Mouse (Mus musculus): Measurements from ENCODE around the gene Tmod3. TPM values are rescaled to one million over a fixed set of nuclear protein-coding genes. Genes with fewer than 3 reads are reported as not detected.

Tmod3 gene
- total RNA-seq (2021): 10 to 100 TPM; 51.5 to 61.4 TPM
- long read RNA-seq, experiment 1, transcript Tmod3-205 (4 exons, 898 nt): major isoform, 12 of 29 reads
- long read RNA-seq, experiment 1, transcript Tmod3-201 (10 exons, 3,667 nt): minor isoform, 10 of 29 reads
- long read RNA-seq, experiment 1, partial matches to known transcripts: 1 of 29 reads
- long read RNA-seq, experiment 1, other reads (novel, unspliced or antisense): 6 of 29 reads
- long read RNA-seq, experiment 2, transcript Tmod3-201 (10 exons, 3,667 nt): minor isoform, 13 of 54 reads
- long read RNA-seq, experiment 2, transcript Tmod3-205 (4 exons, 898 nt): major isoform, 27 of 54 reads
- long read RNA-seq, experiment 2, partial matches to known transcripts: 2 of 54 reads
- long read RNA-seq, experiment 2, other reads (novel, unspliced or antisense): 12 of 54 reads

- DNase-seq (ENCODE audit: low spot score in 2 of 2): peak; percentile 89 to 96
Observed at GRCm38 (mm10) chr9:75559512-75560012, at the start of gene Tmod3. Gene Tmod3, minus strand, starts transcription at chr9:75559657.

GRCm38 (mm10) chr9:75607496-75607895 lies 48.0 kb upstream of the Tmod3 start:
- no peak for DNase-seq (ENCODE audit: low spot score in 2 of 2)

- DNase-seq (ENCODE audit: low spot score in 2 of 2): no peak
Observed at GRCm38 (mm10) chr9:75601510-75601909, 42.1 kb upstream of the Tmod3 start.

- DNase-seq (ENCODE audit: low spot score in 2 of 2): no peak
Observed at GRCm38 (mm10) chr9:75600166-75600934, 40.9 kb upstream of the Tmod3 start.

- DNase-seq (ENCODE audit: low spot score in 2 of 2): peak; percentile 42 to 84
Observed at GRCm38 (mm10) chr9:75599191-75599841, 39.9 kb upstream of the Tmod3 start.

- no peak for DNase-seq (ENCODE audit: low spot score in 2 of 2)
Observed at GRCm38 (mm10) chr9:75597596-75597995, 38.1 kb upstream of the Tmod3 start.

GRCm38 (mm10) chr9:75597036-75597435 lies 37.6 kb upstream of the Tmod3 start:
- no peak for DNase-seq (ENCODE audit: low spot score in 2 of 2)

GRCm38 (mm10) chr9:75593481-75593880 lies 34.0 kb upstream of the Tmod3 start:
- DNase-seq (ENCODE audit: low spot score in 2 of 2): no peak

GRCm38 (mm10) chr9:75589850-75590790 lies 30.7 kb upstream of the Tmod3 start:
- DNase-seq (ENCODE audit: low spot score in 2 of 2): no peak

- DNase-seq (ENCODE audit: low spot score in 2 of 2): no peak
Observed at GRCm38 (mm10) chr9:75581694-75582350, 22.4 kb upstream of the Tmod3 start.

- no peak for DNase-seq (ENCODE audit: low spot score in 2 of 2)
Observed at GRCm38 (mm10) chr9:75579321-75579720, 19.9 kb upstream of the Tmod3 start.

- no peak for DNase-seq (ENCODE audit: low spot score in 2 of 2)
Observed at GRCm38 (mm10) chr9:75571036-75571942, 11.8 kb upstream of the Tmod3 start.

- DNase-seq (ENCODE audit: low spot score in 2 of 2): no peak
Observed at GRCm38 (mm10) chr9:75568399-75568798, 8.9 kb upstream of the Tmod3 start.

- DNase-seq (ENCODE audit: low spot score in 2 of 2): no peak
Observed at GRCm38 (mm10) chr9:75564892-75565291, 5.4 kb upstream of the Tmod3 start.

GRCm38 (mm10) chr9:75563622-75564021 lies 4.2 kb upstream of the Tmod3 start:
- DNase-seq (ENCODE audit: low spot score in 2 of 2): no peak

GRCm38 (mm10) chr9:75563176-75563575 lies 3.7 kb upstream of the Tmod3 start:
- no peak for DNase-seq (ENCODE audit: low spot score in 2 of 2)

GRCm38 (mm10) chr9:75561040-75561669 lies 1.7 kb upstream of the Tmod3 start:
- no peak for DNase-seq (ENCODE audit: low spot score in 2 of 2)

- DNase-seq (ENCODE audit: low spot score in 2 of 2): no peak
Observed at GRCm38 (mm10) chr9:75560353-75560752, 896 bp upstream of the Tmod3 start.
